Mouse (Mus musculus) spleen, postnatal 4 days (tissue): ENCODE results near the gene 5730409E04Rik.

Experiments
- DNase-seq, 2 experiments: peaks; one replicate each; pipeline ENCODE4 v3.0.0; 2022; ENCODE audit warnings: low spot score in 2 of 2

5730409E04Rik gene

DNA sequence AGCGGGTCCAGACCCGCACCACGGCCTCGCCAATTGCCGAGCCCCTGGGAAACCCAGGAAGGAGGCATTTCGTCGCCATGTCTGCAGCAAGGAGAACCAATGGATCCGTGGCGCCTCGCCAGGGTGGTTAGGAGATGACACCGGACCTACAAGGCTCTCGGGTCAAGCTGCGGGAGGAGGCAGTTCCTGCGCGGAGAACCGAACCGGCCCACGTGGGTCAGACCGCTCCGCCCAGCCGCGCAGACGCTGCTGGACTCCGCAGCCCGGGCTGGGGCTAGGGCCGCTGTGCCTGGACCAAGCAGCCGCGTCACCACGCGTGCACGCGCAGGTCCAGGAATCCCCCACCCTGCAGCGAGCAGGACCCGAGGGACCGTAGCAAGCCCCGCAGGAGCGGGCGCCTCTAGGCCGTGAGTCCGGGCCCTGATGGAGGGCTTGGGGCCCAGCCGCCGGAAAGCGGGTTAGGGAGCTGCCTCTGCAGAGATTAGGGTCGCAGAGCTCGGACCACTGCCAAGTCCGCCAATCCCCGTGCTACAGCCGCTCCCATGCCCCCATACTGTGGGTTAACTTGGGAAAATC is at the start of gene 5730409E04Rik:
Gene 5730409E04Rik, plus strand, starts transcription at position 213 of the 576 bp plus-strand sequence.
- peak; percentile 24 to 66 for DNase-seq

DNA sequence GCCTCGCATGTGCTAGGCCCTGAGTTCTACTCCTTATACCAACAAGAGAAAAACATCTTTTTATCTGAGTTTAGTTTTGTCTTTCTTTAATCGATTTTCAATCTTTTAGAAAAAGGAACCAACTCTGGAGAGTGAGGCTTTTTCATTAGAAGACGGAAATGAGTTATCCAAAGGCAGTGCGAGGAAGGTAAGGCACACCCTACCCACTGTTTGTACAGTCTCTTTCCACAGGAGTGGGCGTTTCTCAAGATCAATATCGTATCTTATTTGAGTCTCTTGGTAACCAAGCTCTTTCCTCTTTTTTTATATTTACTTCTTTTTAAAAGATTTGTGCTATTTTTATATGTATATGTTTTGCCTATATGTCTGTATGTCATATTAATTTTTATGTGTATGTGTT is 45.8 kb upstream of the 5730409E04Rik start:
- DNase-seq = no peak

DNA sequence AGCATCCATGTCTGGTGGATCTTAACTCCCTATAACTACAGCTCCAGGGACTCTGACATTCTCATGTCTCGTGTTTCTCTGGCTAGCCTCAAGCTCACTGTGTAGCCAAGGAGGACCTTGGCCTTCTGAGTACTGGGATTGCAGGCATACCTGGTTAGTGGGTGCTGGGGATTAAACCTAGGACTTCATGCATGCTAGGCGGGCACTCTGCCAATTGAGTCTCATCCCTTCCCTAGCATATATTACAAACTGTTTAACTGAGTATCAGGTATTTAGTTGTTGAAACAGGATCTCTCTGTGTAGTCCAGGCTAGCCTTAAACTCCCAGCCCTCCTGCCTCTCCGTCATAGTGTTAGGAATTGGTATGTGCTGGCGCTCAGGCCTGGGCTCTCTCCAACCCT is 42.4 kb upstream of the 5730409E04Rik start:
- DNase-seq = no peak

DNA sequence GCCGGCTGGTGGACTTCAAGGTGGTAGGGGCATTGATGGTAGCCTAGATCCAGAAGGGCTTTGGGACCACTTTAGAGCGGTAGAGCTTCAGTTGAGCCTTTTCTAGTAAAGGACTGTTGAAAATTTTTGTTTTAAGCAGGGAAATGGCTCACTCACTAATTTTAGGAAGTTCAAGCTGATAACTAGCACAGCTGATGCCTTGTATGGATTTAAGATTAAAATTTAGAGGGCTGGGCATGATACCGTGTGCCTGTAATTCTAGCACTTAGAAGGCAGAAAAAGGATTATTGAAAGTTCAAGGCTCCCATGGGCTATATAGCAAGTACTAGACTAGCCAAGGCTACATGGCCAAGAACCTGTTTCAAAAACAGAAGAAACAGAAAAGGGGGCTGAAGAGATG is 39.8 kb upstream of the 5730409E04Rik start:
- no peak for DNase-seq

DNA sequence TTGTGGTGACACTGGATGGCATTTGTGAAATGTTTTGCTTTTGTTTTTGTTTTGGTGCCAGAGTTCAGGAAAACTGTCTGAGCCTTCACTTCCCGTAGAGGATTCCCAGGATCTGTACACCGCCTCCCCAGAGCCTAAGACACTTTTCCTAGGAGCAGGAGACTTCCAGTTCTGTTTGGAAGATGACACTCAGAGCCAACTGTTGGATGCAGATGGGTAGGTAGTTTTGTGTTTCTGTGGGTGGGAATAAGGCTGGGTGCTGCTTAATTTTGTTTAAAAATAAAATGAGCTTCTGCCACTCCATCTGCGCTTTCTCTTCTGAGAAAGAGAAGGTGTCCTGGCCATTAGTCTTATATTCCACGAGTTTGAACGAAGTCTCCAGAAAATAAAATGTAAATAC is 33.3 kb upstream of the 5730409E04Rik start:
- DNase-seq = no peak

DNA sequence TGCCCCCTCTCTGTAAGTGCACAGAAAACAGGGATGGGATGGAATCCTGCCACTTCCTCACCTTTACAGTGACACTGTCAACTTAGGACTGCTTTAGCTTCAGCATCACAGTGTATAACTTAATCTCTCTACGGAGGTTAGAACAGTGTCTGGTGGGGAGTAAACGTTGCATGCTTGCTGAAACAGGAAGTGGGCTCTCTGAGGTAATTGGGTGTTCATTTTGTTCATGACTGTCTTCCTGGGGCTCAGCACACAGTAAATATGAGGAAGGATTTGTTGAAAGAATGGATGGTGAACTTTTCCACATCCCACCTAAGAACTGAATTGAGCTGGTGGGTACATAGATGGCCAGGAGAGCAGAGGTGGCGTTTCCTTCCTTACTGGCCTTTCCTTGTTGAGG is 31.7 kb upstream of the 5730409E04Rik start:
- no peak for DNase-seq

DNA sequence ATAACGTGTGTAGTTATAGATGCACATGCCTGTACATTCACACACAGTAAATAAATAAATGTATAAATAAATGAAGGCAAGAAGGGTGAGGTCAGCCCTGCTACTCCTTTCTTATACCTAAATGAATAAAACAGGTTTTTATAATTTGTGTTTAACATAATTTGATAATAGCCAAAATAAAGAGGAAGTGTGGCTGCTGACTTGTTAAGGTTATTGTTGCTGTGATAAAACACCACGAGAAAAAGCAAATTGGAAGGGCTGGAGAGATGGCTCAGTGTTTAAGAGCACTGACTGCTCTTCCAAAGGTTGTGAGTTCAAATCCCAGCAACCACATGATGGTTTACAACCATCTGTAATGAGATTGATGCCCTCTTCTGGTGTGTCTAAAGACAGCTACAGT is 30.5 kb upstream of the 5730409E04Rik start:
- no peak for DNase-seq

DNA sequence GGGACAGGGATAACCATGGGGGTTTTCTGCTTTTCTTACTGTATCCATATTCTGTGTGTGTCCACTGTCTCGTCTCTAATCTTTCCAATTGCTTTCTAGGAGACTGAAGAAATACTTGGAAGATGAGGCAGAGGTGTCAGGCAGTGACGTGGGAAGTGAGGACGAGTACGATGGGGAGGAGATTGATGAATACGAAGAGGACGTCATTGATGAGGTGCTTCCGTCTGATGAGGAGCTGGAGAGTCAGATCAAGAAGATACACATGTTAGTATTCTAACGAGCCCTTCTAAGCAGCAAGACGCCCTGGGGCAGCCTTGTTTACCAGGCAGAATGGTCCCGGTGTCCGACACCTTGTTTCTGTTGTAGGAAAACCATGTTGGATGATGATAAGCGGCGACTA is 23.9 kb upstream of the 5730409E04Rik start:
- no peak for DNase-seq

DNA sequence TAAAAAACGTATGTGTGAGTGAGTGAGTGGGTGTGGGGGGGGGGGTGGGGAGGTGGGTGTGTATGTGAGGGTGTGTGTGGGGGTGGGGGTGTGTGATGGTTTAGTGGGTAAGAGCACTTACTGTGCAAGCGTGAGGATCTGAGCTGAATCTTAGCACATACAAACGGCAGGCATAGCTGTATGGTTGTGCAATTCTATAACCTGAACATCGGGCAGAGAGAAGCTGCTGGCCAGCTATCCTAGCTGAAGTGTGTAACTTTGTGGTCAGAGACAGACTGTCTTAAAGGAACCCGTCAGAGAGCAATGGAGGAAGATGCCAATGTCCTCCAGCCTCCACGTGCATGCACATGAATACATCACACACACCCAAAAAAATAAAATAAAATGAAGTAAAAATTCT is 17.6 kb upstream of the 5730409E04Rik start:
- DNase-seq = no peak

DNA sequence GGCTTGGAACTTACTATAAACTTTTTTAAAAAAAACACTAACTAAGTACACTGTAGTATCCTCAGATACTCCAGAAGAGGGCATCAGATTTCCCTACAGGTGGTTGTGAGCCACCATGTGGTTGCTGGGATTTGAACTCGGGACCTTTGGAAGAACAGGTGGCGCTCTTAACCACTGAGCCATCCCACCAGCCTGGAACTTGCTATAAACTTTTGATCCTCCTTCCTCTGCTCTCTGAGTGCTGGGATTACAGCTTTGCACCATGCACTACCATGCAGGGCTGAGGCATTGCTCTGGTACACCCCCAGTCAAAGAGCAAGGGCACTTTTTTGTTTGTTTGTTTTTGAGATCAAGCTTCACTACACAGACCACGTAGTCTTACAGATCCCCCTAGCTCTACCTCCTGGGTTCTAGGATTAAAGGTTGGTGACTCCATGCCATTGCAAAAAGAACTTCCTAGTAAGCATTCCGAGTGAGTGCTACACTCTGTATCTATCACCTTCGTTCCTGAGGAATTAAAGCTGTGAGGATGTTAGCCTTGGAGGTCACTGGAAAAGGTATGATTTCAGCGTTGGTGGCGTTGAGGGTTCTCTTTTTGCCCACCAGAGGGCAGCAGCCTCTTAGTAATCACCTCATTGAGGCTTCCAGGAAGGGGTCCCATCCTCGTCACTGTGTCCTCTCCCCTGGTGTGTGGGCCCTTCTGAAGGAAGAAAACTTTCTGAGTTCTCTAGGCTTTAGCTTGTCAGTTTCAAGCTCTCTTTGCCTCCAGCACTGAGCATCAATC is 9.5 kb upstream of the 5730409E04Rik start:
- peak in 1 of 2 experiments; percentile 72 for DNase-seq

DNA sequence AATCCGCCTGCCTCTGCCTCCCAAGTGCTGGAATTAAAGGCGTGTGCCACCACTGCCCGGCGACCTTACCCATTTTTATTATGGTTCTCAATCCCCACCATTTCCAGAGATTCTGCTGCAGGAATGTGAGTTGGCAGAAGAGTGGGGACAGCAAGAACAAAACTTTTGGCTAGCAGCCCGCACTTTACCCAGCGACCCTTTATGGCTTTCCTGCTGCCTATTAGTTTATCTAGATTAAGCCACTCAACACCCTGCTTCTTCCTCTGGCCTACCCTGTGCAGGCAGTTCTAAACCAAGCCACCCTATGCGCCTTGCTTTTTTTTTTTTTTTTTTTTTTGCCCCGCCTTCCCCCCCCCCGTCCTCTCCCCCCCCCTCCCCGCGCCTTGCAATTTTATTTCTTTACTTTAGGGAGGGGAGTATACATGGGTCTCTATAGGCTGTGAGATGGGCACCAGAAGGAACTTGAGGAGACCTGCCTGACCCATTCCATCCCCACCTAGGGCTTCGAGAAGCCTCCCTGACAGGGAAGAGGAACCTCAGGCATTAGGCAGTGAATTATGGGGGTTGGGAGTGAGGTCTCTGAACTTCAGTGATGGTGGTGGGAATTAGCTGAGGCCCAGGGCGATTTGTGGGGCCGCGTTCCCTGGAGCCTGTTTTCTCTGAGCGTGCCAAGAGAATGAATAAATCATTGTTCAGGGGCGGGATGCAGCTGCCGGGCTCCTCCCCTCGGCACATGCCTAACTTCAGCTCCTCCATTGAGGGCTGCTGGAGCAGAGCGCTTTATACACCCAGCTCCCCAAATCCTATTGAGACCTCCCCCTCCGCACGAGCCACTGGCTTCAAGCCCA is 7.8 kb upstream of the 5730409E04Rik start:
- no peak for DNase-seq

DNA sequence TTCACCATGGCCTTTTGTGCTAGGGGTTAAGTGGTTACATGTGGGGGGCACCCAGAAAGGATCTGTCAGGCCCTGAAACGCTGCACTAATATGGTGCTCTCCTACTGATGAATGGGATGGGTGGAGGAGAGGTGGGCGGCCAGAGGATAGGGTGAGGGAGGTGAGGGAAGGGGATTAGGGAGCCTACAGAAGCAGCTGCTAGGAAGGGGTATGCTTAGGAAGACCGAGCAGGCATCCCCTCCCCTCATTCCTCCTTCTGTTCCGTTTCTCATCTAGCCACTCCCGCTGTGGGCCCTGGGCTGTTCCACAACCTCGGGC is 7.2 kb upstream of the 5730409E04Rik start:
- DNase-seq = no peak

DNA sequence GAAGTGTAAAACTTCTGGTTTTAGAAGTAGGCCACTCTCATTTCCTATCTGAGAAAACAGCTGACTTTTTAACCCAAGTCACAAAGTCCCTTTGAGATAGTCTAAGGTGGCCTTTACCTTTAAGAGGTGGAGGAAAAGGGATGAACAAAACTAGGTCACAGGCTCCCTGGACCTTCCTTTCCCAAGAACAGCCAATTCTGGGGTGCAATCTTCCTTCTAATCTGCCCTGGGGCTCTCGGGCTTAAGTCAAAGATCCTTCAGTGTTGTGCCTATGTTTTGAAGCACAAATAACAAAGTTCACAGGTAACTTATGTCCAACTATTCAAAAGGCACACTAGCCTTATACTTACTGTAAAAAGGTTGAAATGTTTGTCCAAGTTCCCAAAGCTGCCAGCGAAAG is 5.5 kb upstream of the 5730409E04Rik start:
- DNase-seq = no peak

DNA sequence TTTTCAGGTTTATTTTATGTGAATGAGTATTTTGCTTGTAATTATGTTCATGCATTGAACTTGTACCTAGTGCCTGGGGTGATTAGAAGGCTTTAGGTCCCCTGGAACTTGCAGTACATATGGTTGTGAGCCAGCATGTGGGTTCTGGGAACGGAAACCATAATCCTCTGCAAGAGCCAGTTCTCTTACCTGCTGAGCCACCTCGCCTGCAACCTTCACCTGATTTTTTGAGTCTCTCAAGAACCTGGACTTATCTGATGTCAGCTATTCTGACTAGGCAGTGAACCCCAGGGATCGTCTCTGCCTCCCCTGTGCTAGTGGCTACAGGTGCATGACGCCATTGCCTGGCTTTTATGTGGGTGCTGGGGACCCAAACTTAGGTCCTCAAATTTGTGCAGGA is 3.9 kb upstream of the 5730409E04Rik start:
- no peak for DNase-seq

DNA sequence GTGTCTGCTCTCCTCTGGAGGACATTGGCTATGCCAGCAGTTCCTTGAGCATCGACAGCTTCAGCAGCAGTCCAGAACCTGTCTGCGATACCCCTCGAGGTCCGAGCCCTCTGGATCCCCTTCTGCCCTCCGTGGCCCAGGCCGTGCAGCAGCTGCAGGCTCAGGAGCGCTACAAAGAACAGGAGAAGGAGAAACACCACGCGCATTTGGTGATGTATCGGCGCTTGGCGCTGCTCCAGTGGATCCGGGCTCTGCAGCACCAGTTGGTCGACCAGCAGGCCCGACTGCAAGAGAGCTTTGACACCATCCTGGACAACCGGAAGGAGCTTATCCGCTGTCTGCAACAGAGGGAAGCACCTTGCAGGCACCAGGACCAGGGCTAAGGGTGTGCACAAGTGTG is 2.4 kb downstream of the 5730409E04Rik start:
- no peak for DNase-seq

DNA sequence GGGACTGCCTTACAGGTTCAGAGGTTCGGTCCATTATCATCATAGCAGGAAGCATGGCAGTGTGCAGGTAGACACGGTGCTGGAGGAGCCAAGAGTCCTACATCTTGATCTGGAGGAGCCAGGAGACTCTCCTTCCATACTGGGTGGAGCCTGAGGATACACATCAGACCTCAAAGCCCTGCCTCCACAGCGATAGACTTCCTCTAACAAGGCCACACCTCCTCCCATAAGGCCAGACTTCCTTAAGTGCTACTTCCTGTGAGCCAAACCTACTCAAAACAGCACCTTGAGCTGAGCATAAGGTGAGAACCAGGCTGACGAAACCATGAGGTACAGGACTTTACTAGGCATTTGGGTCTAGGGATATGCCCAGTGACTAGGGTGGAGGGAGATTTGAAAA is 6.7 kb downstream of the 5730409E04Rik start:
- no peak for DNase-seq

DNA sequence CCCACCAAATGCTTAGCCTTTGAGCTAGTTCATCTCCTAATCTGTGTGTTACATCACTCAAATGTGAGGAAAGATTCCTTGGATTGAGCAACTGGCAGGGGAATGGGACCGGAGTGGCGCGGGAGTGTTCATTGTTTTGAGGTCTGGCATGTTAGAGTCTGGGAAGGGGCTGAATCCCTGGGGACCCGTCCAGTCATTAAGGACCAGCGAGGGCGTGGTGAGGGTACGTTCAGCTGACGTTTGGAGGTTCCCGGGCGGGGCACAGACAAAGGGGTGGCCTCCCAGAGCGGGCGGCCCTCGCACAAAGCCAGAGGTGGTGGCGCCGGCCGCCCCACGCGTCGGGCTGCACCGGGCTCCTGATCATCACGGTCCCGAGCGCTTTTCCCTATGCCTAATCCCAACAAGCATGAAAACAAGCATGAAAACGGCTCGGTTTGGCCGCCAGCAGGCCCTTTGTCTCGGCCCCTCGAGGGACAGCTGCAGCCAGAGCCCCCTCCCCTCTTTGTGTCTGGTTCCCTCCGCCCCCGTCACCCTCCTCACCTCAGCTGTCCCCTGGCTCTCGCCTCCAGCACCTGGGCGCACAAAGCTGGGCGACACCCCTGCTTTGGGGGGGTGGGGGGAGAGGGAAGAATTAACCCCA is 10.2 kb downstream of the 5730409E04Rik start:
- DNase-seq = no peak

DNA sequence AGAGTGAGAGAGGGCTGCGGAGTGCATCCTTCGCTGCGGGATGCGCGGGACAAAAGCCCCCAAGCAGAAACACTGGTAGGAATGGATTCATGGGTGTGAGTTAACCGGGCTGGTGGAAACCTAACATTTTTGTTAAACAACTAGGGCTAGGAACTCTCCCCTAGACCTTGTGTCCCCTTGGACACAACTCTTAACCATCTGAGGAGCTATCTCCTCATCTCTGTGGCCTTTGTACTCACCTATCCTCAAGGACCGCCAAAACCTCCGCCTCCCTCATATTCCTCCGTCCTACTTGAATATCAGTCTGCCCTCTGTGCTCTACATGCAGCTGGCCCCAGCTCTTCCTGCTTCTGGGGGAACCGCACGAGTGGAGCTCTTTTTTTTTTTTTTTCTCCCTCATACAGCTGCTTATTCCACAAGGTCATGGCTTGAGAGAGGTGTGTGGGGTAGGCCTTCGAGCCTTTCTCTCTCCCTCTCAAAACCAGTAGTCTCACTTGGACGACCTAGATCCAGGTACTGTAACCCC is 10.8 kb downstream of the 5730409E04Rik start:
- DNase-seq = no peak

DNA sequence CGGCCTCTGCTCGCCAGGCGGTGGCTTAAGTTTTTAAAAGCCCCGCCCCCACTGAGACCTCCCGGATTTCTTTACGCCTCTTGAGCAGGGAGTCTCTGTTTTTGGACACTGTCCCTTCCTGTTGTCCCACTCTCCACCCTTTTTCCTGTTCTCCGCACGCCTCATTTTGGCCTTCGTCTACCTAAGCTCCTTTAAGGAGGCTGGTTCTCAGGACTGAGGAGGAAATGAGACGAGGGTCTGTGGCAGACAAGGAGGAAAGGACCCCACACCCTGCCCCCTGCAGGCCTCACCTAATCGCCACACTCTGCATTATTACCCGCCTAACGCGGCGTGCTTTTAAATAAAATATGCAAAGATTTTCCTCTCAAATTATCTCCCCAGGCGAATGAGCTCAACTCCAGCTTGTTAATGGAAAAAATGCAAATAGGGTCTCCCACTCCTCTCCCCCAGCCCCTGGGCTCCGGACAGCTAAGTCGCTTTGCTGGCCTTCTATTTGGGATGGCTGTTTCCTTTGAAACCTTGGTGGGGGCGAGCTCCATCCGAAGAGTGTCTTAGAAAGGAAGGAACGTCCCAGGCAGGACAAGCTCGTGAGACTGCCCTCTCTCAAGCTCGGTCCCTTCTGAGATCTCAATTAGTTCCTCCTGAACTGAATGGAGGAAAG is 17.5 kb downstream of the 5730409E04Rik start:
- DNase-seq = no peak

DNA sequence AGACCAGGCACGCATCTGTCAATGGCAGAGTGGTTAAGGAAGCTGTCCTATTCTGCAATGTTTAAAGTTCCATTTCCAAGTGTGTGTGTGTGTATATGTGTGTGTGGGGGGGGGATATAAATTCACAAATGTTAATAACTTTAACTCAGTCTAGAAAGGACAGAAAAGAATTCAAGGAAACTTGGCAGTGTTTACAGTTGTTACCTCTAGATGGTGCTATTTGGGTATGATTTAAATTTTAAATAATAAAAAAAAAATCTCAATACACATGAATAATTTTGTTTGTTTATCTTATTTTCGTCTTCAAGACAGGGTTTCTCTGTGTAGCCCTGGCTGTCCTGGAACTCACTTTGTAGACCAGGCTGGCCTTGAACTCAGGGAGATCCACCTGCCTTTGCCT is 22.3 kb downstream of the 5730409E04Rik start:
- no peak for DNase-seq

DNA sequence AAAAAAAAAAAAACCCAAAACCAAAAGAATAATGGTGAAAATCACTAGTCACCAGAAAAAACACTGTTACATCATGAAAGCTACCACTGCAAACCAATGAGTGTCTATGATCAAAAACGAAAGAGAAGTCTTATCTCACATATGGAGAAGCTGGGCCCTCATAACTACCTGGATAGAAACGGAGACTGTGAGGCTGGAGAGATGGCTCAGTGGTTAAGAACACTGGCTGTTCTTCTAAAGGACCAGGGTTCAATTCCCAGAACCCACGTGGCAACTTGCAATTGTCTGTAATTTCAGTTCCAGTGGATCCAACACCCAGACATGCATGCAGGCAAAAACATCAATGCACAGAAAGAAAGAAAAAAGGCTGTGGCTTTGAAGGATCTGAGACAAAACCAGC is 23.1 kb downstream of the 5730409E04Rik start:
- no peak for DNase-seq

DNA sequence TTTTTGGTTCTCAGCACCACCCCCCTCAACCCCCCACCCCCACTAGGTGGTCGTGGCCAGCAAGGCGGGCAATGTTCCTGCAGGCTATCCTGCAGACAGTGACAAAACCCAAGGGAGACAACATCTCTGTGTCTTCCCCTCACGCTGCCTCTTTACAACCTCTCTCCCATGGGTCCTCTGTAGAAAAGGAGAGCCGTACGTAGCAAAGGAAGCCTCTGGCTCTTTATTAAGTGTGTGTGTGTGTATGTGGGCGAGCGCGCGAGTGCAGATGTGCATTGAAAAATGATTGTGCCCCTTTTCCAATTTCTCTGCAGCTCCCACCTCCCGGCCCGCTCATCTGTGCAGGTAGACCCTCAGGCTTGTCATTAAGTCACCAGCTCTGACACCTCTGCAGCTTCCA is 26.7 kb downstream of the 5730409E04Rik start:
- no peak for DNase-seq
